Mouse (Mus musculus) ES-Bruce4 (cell line): ENCODE data around the gene Ripply3.

Source experiments
- CTCF ChIP-seq: IDR thresholded peaks from one replicate; pipeline ENCODE4 v1.8.1; 2011; ENCODE audit warnings: low read depth, low read length
- POLR2A ChIP-seq: IDR thresholded peaks from one replicate; pipeline ENCODE4 v1.8.1; 2011; ENCODE audit warnings: low read length; ENCODE audit not compliant: insufficient read depth

DNA sequence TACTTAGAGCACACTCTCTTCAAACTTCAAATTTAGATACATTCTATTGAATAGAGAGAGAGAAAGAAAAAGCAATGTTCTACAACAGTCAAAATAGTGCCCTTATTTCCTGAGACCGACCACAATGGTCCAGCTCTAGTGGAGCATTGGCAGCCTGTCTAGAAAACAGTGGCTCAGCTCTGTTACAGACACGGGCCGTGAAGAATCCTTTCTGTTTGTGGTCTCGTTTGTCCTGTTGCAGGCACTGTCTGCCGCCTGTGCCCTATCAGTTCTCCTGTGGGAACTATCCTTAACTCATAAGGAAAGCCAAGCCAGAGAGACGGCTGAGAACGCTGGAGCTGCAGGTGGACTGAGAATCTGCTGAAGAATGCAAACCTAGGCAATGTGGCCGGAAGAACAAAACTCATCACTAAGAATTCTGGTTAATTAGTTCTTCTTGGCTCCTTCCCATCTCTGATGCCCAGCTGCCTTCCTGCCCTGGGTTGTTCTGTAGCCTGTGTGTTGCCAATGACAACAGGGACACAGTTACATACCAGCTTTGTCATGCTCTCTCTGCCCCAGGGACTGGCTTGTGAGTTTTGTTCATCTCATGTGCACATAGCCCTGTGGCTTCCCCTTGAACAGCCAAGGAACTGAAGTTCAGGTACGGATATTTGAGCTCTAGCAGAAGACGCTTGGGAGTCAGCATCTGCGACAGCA lies 21.5 kb downstream of the Ripply3 start:
- TF ChIP-seq CTCF (no peak), POLR2A (no peak)
